Mouse (Mus musculus): Measurements from ENCODE around the gene Sema3g.

- TF ChIP-seq CTCF (IDR thresholded peaks at IDR 0.05; ENCODE audit: insufficient read depth, low read depth, low read length), result no peak
- no peak for TF ChIP-seq POLR2A (IDR thresholded peaks at IDR 0.05; ENCODE audit: insufficient read depth, low read depth, low read length)
Measured at GRCm38 (mm10) chr14:31240528-31240927, 22.9 kb downstream of the Sema3g start.
